Mouse (Mus musculus) midbrain, embryonic 15.5 days (tissue): Measurements from ENCODE around the gene Tgfbr3. TPM values are rescaled to one million over a fixed set of nuclear protein-coding genes. Genes with fewer than 3 reads are reported as not detected.
"Not testable (repeated sequence)": the region's sequence is repeated elsewhere in the genome, so short reads cannot be mapped to it uniquely, and the experiment has no call there.

Experiments
- ATAC-seq: fragments of 200-750 bp; cut with Nextera tagmentation; replicated peaks from 2 replicates; pipeline ENCODE4 v1.8.0; 2017; ENCODE audit warnings: moderate TSS enrichment
- H3K27ac ChIP-seq: fragments of 300-500 bp; sonication (generic); 2 replicates; pipeline ENCODE4 v1.5.1; 2015; ENCODE audit warnings: mild to moderate bottlenecking, inconsistent platforms
- H3K27me3 ChIP-seq: fragments of 300-500 bp; sonication (generic); replicated peaks from 2 replicates; pipeline ENCODE4 v1.6.1; 2015; ENCODE audit warnings: inconsistent platforms
- H3K36me3 ChIP-seq: fragments of 300-500 bp; sonication (generic); replicated peaks from 2 replicates; pipeline ENCODE4 v1.6.1; 2015; ENCODE audit warnings: inconsistent platforms
- H3K4me1 ChIP-seq: fragments of 300-500 bp; sonication (generic); 2 replicates; pipeline ENCODE4 v1.6.1; 2015; ENCODE audit warnings: inconsistent platforms
- H3K4me2 ChIP-seq: fragments of 300-500 bp; sonication (generic); 2 replicates; pipeline ENCODE4 v1.6.1; 2015; ENCODE audit warnings: inconsistent platforms, mild to moderate bottlenecking, moderate library complexity
- H3K4me3 ChIP-seq: fragments of 300-500 bp; sonication (generic); 2 replicates; pipeline ENCODE4 v1.5.1; 2015; ENCODE audit warnings: mild to moderate bottlenecking, inconsistent platforms
- H3K9ac ChIP-seq: fragments of 300-500 bp; sonication (generic); 2 replicates; pipeline ENCODE4 v1.6.1; 2015; ENCODE audit warnings: mild to moderate bottlenecking, inconsistent platforms
- H3K9me3 ChIP-seq: fragments of 300-500 bp; sonication (generic); 2 replicates; pipeline ENCODE4 v1.6.1; 2016; ENCODE audit warnings: inconsistent platforms
- WGBS: fragments of 180-500 bp; shearing (Covaris S2); methylation state at CpG from one replicate; pipeline ENCODE4 v1.1.7; 2015; ENCODE audit warnings: mixed read lengths; 5-methylcytosine and 5-hydroxymethylcytosine counted together
- polyA plus RNA-seq: library from polyadenylated mRNA; unstranded; fragments of >200 nt; fragmentation: Nextera tagmentation; extraction: Ambion mirVana; gene quantifications from 2 replicates; pipeline ENCODE4 v1.2.1, GENCODE M21; 2015

The Tgfbr3 gene
- polyA plus RNA-seq, 1 experiment from 2014 or later: 6.5 TPM

DNA sequence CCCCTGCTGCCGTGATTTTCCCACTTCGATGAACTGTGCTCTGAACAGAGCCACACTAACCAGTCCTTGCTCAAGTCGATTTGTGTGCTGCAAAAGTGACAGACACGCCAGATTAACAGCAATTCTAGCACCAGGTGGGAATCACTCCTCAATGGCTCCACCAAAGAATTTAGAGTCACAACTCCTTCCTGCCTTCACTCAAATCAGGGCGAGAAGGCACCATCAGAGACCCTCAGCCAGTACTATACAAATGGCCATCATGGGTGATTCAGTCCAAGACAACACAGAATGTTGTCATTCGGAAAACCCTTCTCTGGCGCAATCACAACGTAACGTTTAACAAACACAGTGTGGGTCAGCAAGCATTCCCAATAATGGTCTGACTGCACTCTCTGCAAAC lies 60.4 kb downstream of the Tgfbr3 start:
- Histone ChIP-seq H3K27ac (no peak overlapping the region), H3K36me3 (no peaks in the 10 kb centered on the region), H3K4me2 (no peak overlapping the region), H3K4me3 (no peak overlapping the region), H3K4me1 (no peaks in the 10 kb centered on the region), H3K27me3 (no peaks in the 10 kb centered on the region), H3K9me3 (no peaks in the 10 kb centered on the region), H3K9ac (no peak overlapping the region)
- WGBS: 79% methylated on average over 9 of the region's 9 CpGs
- no peak for ATAC-seq

DNA sequence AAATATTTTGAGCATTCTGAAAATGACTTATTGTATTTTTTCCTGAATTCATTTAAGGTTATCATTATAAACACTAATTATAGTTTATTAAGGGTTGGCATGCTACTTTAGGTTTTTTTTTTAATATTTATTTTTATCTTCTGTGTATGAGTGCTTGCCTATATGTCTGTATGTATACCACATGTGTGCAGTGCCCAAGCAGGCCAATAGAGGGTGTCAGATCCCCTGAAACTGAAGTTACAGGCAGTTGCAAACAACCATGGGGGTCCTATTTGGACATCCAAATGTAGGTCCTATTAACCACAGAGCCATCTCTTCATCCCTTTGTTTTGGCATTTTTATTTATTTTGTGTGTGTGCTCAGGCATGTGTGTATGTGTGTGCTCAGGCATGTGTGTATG lies 61.8 kb downstream of the Tgfbr3 start:
- no peaks in the 10 kb centered on the region for H3K9me3 ChIP-seq
- H3K4me3 ChIP-seq: no peak overlapping the region
- H3K36me3 ChIP-seq: no peaks in the 10 kb centered on the region
- H3K27me3 ChIP-seq: no peaks in the 10 kb centered on the region
- H3K4me1 ChIP-seq: peaks cover 1% of the 10 kb centered on the region; the same call in 1 of the 2 replicates
- no peak overlapping the region for H3K27ac ChIP-seq
- no peak overlapping the region for H3K9ac ChIP-seq
- ATAC-seq: no peak
- no peak overlapping the region for H3K4me2 ChIP-seq

DNA sequence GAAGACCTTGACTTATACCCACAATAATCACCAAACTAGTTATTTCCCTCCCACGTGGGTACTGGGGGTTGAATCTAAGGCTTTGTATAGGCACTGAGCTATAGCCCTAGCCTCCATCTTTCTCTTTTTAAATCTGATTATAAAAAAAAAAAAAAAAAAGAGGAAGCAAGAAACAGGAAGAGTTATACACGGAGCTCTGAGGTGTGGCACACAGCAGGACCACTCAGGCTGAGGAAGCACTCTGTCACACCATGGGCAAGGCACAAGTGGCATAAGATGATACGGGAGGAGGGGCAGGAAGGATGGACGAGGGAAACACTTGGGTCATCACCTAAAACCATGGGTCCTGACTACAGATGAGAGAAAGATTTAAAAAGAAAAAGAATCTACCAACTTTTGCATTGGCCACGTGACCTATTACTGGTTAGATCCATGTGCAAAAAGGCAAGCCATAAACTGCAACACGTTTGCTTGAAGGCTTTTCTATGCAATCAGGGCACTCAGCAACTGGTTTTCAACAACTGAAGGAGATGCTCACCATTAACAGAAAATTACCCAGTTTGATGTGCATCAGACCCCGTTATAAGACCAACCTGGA lies 64.5 kb downstream of the Tgfbr3 start:
- H3K4me1 ChIP-seq: peaks cover 11% of the 10 kb centered on the region
- no peak overlapping the region for H3K9ac ChIP-seq
- no peak for ATAC-seq

DNA sequence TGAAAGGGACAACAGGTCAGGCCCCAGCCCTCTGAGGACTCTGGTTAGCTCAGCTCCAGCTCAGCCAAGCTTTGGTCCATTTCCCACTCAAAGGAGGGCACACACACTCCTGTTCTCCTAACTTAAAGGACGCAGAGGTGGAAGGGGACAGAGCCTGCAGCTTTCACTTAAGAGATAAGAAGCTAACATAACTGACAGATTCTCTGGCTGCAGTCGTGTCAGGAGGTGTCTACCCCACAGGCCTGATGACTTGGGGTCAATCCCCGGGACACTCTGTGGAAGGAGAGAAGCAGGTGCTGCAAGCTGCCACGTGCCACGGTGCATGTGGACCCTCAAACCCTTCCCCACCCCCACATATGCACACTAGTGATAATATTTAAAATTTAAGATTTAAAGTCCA lies 65.3 kb downstream of the Tgfbr3 start:
- Histone ChIP-seq H3K27me3 (no peaks in the 10 kb centered on the region), H3K4me2 (no peak overlapping the region), H3K36me3 (no peaks in the 10 kb centered on the region), H3K4me3 (no peak overlapping the region), H3K9ac (no peak overlapping the region), H3K4me1 (peaks cover 11% of the 10 kb centered on the region), H3K9me3 (no peaks in the 10 kb centered on the region), H3K27ac (no peak overlapping the region)
- ATAC-seq: no peak
- WGBS: 71% methylated on average over 5 of the region's 5 CpGs

More for the DNA sequence above, 64.5 kb downstream of the Tgfbr3 start:
- H3K27ac ChIP-seq: no peak overlapping the region
- H3K4me3 ChIP-seq: no peak overlapping the region
- H3K27me3 ChIP-seq: no peaks in the 10 kb centered on the region
- H3K9me3 ChIP-seq: no peaks in the 10 kb centered on the region
- H3K36me3 ChIP-seq: no peaks in the 10 kb centered on the region
- 78% methylated on average over 7 of the region's 7 CpGs for WGBS
- H3K4me2 ChIP-seq: no peak overlapping the region

DNA sequence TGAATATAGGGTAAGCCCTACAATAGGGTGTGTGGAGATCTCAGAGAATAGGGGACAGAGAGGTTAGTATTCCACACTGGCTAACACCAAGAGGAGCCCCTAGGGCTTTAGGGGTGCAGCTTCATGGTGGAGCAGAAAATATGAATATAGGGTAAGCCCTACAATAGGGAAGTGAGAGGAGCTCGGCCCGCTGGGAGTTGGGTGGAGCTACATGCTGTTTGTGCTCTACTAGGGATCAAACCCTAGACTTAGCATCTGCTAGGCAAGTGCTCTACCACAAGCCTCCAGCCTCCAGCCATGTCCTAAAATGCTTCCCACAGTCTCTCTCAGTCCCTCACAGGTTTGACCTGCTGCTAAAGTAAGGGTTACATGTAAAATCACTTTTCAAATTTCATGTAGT lies 65.9 kb downstream of the Tgfbr3 start:
- H3K36me3 ChIP-seq, H3K9me3 ChIP-seq, H3K27ac ChIP-seq, H3K4me2 ChIP-seq, H3K27me3 ChIP-seq, H3K4me3 ChIP-seq, ATAC-seq, H3K9ac ChIP-seq: not testable (repeated sequence)
- 95% methylated on average over 2 of the region's 2 CpGs for WGBS
- peaks cover 11% of the 10 kb centered on the region for H3K4me1 ChIP-seq

DNA sequence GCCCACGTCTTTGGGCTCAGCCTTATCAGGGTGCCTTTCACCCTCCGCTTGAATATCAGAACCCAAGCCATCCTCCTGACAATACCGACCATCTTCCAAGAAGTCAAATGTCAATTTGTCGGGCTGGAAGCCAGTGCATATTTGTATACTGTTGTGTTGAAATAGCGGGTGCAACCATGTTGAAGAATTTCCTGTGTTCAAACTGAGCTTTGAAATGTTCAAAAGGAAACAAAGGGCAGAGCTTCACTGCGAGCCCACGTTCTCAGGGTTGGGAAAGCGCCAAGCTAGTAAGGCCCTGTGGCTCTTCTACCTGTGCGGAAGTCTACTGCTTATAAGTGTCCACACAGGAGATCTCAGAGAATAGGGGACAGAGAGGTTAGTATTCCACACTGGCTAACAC lies 66.4 kb downstream of the Tgfbr3 start:
- H3K36me3 ChIP-seq: no peaks in the 10 kb centered on the region
- no peak overlapping the region for H3K4me3 ChIP-seq
- no peak overlapping the region for H3K9ac ChIP-seq
- no peak for ATAC-seq
- no peak overlapping the region for H3K27ac ChIP-seq
- H3K9me3 ChIP-seq: no peaks in the 10 kb centered on the region
- no peaks in the 10 kb centered on the region for H3K27me3 ChIP-seq
- peaks cover 11% of the 10 kb centered on the region for H3K4me1 ChIP-seq
- 85% methylated on average over 9 of the region's 9 CpGs for WGBS
- no peak overlapping the region for H3K4me2 ChIP-seq

DNA sequence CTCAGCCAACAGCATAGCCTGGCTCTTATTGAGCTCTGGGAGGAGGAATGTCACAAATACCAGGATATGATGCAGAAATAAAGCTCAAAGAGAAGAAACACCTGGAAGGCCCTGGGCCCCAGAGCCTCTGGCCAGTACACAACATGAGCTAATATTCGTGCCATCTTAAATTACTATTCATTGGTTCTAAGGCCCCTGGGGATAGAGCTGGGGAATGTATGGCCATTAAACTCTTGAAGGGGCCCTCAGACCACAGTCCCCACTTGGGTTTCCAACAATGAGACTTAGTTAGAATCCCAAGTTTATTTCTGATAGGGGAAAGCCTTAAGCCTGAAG lies 66.8 kb downstream of the Tgfbr3 start:
- H3K36me3 ChIP-seq: no peaks in the 10 kb centered on the region
- no peaks in the 10 kb centered on the region for H3K27me3 ChIP-seq
- H3K4me3 ChIP-seq: no peak overlapping the region
- 70% methylated on average over 1 of the region's 1 CpGs for WGBS
- H3K9me3 ChIP-seq: no peaks in the 10 kb centered on the region
- H3K4me2 ChIP-seq: no peak overlapping the region
- no peak for ATAC-seq
- H3K4me1 ChIP-seq: peaks cover 11% of the 10 kb centered on the region
- no peak overlapping the region for H3K9ac ChIP-seq
- no peak overlapping the region for H3K27ac ChIP-seq

DNA sequence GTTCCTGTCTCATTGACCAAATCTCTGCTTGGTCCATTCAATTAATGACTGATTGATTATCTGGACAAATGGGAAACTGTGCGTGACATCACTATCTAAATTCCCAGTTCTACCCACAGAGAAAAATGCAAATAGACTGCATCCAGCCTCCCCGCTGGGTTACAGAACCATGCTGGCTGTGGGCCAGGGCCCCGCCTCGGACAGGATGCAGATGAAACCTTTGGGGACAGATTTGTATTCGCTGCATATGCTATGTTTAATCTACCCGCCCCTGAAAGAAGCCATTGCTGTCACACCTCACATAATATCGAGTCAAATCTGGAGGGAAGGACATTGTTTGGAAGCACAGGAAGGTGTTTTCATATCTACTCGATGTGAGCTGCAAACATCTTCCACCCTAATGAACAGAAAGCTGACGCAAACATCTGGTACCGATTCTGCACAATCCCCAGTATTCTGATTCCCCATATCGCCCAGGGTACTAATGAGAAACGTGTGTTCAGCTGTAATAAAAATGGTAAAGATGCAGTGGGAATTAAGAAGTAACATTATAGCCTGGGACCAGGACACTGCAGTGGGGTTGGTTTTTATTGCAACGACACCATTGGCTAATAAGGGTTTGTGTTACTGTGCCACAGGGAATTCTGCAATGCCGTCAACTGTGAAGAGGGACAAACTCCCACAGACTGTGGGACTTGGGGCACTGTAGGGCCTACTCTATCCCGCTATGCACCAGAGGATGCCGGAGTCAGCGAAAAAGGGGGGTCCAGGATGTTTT lies 67.3 kb downstream of the Tgfbr3 start:
- H3K4me1 ChIP-seq: peaks cover 11% of the 10 kb centered on the region
- no peak for ATAC-seq
- 43% methylated on average over 17 of the region's 17 CpGs for WGBS
- no peak overlapping the region; the same call in 1 of the 2 replicates for H3K27ac ChIP-seq
- no peak overlapping the region for H3K4me2 ChIP-seq
- H3K36me3 ChIP-seq: no peaks in the 10 kb centered on the region
- no peaks in the 10 kb centered on the region for H3K27me3 ChIP-seq
- no peak overlapping the region for H3K4me3 ChIP-seq
- no peak overlapping the region for H3K9ac ChIP-seq
- no peaks in the 10 kb centered on the region for H3K9me3 ChIP-seq

DNA sequence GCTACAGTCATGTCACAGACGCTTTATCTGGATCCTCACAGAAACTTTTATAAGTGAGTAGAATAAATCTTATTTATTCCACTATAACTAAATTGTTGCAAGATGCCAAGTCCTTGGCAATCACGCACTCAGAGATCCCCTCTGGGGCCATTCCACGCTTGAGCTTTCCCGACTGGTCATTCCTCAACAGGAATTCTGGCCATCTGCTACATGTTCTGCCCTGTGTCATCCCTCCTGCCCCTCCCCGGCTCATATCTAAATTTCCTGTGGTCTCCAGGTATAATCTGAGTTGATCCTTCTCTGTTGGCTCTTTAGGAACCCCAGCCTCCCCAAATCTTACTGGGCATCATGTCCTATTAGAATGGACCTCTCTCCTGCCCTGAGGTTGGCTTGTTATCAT lies 68.5 kb downstream of the Tgfbr3 start:
- Histone ChIP-seq H3K4me1 (peaks cover 11% of the 10 kb centered on the region), H3K4me3 (no peak overlapping the region), H3K9ac (no peak overlapping the region), H3K27ac (no peak overlapping the region), H3K27me3 (no peaks in the 10 kb centered on the region), H3K36me3 (no peaks in the 10 kb centered on the region), H3K4me2 (no peak overlapping the region), H3K9me3 (no peaks in the 10 kb centered on the region)
- 76% methylated on average over 5 of the region's 5 CpGs for WGBS
- ATAC-seq: no peak

DNA sequence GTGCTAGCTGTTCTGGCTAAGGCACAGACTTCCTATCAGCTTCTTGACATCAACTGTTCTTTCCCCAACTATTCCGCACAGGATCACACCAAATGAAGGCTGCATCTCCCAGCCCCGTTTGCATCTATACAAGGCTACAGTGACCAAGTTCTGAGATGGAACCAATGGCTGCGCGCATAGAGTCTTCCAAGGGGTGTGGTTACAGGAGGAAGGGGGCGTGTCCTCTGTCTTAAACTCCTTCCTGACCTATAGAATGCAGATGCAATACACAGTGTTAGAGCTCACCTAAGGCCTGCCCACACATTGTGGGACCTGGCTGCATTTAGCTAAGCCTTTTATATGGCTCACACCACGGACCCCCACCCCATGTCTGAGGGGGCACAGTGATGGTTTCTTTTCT lies 69.5 kb downstream of the Tgfbr3 start:
- no peaks in the 10 kb centered on the region for H3K9me3 ChIP-seq
- WGBS: 82% methylated on average over 6 of the region's 6 CpGs
- H3K9ac ChIP-seq: no peak overlapping the region
- H3K4me3 ChIP-seq: no peak overlapping the region
- H3K4me2 ChIP-seq: no peak overlapping the region
- H3K27ac ChIP-seq: no peak overlapping the region
- ATAC-seq: no peak
- H3K4me1 ChIP-seq: peaks cover 11% of the 10 kb centered on the region
- no peaks in the 10 kb centered on the region for H3K36me3 ChIP-seq
- H3K27me3 ChIP-seq: no peaks in the 10 kb centered on the region

DNA sequence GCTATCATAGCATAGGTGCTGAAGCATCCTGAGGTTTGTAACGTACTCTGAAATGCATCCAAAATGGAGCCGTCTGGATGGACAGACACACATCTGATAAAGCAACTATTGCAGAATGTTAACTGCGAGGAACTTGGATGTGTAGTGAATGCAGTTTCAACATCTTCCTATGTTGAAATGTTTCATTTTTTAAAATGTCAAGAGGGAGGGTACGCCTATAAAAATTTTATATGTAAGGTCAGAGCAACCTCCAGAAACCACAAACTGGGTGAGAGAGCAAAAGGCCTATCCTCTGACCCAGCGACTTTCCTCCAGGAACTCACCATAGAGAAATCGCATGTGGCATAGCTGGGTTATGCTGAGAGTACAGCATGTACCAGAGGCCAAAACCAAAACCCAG lies 70.1 kb downstream of the Tgfbr3 start:
- no peaks in the 10 kb centered on the region for H3K27me3 ChIP-seq
- no peaks in the 10 kb centered on the region for H3K36me3 ChIP-seq
- H3K4me1 ChIP-seq: peaks cover 11% of the 10 kb centered on the region
- no peak for ATAC-seq
- 91% methylated on average over 6 of the region's 6 CpGs for WGBS
- no peak overlapping the region for H3K4me2 ChIP-seq
- no peak overlapping the region for H3K9ac ChIP-seq
- no peaks in the 10 kb centered on the region for H3K9me3 ChIP-seq
- no peak overlapping the region for H3K27ac ChIP-seq
- H3K4me3 ChIP-seq: no peak overlapping the region

DNA sequence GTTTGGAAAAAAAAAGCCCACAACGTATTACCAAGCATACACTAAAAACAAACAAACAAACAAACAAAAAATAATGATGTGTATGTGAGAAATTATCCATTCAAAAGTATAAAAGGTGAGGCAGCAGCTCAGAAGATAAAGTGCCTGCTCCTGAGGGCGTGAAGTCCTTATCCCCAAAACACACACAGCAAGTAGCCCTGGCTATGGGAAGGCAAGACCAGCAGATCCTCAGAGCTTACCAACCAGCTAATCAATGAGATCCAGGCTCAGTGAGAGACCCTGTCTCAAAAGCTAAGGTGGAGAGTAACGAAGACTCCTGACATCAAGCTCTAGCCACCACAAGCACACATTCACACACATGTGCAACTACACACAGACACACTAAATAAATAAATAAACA lies 70.8 kb downstream of the Tgfbr3 start:
- Histone ChIP-seq H3K9me3 (no peaks in the 10 kb centered on the region), H3K4me3 (no peak overlapping the region), H3K4me2 (no peak overlapping the region), H3K36me3 (no peaks in the 10 kb centered on the region), H3K27ac (no peak overlapping the region), H3K9ac (no peak overlapping the region), H3K27me3 (no peaks in the 10 kb centered on the region), H3K4me1 (peaks cover 11% of the 10 kb centered on the region)
- WGBS: 83% methylated on average over 3 of the region's 3 CpGs
- ATAC-seq: no peak

DNA sequence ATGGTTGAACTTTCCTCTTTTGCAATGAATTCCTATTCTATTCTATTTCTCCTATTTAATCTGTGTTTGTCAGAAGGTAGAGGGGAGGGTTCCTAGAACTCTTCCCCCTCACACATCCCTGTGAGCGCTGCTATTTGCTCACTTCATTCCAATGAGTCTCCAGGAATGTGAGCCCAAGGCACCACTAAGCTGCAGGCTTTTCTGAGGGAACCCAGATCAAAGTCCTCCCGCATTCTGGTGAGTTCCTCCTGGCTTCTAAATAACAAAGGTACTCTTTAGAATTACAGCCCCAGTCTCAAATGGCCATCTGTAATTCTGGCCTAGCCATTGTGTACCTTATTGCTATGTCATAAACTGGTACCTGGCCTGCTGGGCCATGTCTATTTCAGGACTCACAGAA lies 72.3 kb downstream of the Tgfbr3 start:
- 56% methylated on average over 2 of the region's 2 CpGs for WGBS
- ATAC-seq: no peak
- no peak overlapping the region for H3K27ac ChIP-seq

More for the DNA sequence above, 72.3 kb downstream of the Tgfbr3 start:
- Histone ChIP-seq H3K9ac (no peak overlapping the region), H3K9me3 (no peaks in the 10 kb centered on the region), H3K4me3 (no peak overlapping the region), H3K36me3 (no peaks in the 10 kb centered on the region), H3K27me3 (no peaks in the 10 kb centered on the region), H3K4me1 (peaks cover 5% of the 10 kb centered on the region), H3K4me2 (no peak overlapping the region)
